Mouse (Mus musculus): Measurements from ENCODE around the gene Emp3.
A peak's percentile ranks its signal among the peaks of the same experiment; 100 is the strongest.

Emp3 gene

DNA sequence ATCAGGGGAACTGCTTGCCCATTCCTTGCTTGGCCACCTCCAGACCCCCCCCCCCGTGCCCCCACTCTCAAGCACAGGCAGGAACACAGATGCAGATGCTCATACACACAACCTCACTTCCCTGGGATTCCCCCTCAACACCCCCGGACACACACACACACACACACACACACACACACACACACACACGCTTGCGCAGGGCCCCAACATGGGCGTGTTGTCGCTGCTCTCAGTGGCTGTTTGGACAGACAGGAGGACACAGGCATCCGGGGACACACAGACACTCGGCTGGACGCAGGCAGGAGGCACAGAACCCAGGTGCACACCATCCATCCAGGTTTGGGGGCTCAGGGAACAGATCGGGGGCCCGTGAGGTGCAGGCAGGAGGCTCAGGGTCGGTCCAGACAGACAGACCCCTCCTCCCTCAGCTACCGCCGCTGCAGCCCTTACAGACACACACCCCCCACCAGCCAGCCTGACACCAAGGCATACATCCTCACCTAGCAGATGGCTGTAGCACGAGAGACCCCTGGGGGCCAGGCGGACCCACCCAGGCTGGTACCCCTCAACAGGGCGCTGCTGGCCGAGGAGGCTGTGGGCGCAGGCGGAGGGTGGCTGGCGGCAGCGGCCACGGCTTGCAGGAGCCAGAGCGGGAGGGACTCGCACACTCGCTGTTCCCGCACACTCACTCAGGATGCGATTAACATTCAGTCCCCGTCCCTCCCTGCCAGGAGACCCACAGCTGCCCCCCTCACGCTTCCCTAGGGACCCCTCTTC, 50.7 kb downstream of the Emp3 start:
- DNase-seq (ENCODE audit: low spot score in 2 of 2) = peak in 1 of 2 experiments; percentile 26

GRCm38 (mm10) chr7:45869787-45870186, 51.4 kb downstream of the Emp3 start:
- DNase-seq (ENCODE audit: low spot score in 2 of 2) = no peak

DNA sequence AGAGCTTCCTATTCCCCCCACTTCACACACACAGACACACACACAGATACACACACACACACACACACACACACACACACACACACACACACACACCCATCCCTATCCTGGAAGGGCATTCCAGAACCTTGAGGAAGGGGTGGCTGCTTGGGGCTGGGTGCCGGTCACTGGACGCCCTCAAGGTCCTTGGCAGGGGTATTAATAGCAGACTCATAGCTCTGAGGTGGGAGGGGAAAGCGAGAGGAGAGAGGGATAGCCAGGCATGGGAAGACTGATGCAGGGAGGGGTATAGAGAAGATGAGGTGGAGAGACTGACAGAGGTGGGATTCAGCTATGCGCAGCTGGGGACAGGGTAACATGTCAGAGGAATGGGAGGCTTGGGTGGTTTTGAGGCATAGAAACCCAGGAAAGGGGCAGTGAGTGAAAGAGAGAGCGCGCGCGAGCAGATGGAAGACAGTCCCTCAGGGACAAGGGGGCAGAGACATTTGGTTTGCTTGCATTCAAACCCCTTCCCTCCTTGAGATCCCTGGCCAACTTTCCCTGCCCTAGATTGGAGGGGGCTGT, 52.0 kb downstream of the Emp3 start:
- no peak for DNase-seq (ENCODE audit: low spot score in 2 of 2)

All from right cerebral cortex, adult 2 months (tissue).